Mouse (Mus musculus) midbrain, embryonic 16.5 days (tissue): ENCODE data around the gene Zfp853. TPM values are rescaled to one million over a fixed set of nuclear protein-coding genes. Genes with fewer than 3 reads are reported as not detected.

Experiments used
- ATAC-seq: fragments of 200-750 bp; cut with Nextera tagmentation; 2 replicates; pipeline ENCODE4 v1.8.0; 2017; ENCODE audit warnings: moderate TSS enrichment
- H3K27ac ChIP-seq: fragments of 300-500 bp; sonication (generic); 2 replicates; pipeline ENCODE4 v1.5.1; 2014; ENCODE audit warnings: mild to moderate bottlenecking, low read length, mixed read lengths
- H3K27me3 ChIP-seq: fragments of 300-500 bp; sonication (generic); 2 replicates; pipeline ENCODE4 v1.6.1; 2014; ENCODE audit warnings: low read depth, low read length, mixed read lengths; ENCODE audit not compliant: control insufficient read depth, insufficient read depth
- H3K36me3 ChIP-seq: fragments of 300-500 bp; sonication (generic); 2 replicates; pipeline ENCODE4 v1.6.1; 2014; ENCODE audit warnings: mild to moderate bottlenecking, low read length, moderate library complexity, mixed read lengths; ENCODE audit not compliant: control insufficient read depth, insufficient read depth
- H3K4me1 ChIP-seq: fragments of 300-500 bp; sonication (generic); 2 replicates; pipeline ENCODE4 v1.6.1; 2014; ENCODE audit warnings: mild to moderate bottlenecking, low read length, mixed read lengths; ENCODE audit not compliant: control insufficient read depth, insufficient read depth
- H3K4me2 ChIP-seq: fragments of 300-500 bp; sonication (generic); 2 replicates; pipeline ENCODE4 v1.6.1; 2014; ENCODE audit warnings: mild to moderate bottlenecking, low read length, mixed read lengths
- H3K4me3 ChIP-seq: fragments of 300-500 bp; sonication (generic); 2 replicates; pipeline ENCODE4 v1.5.1; 2014; ENCODE audit warnings: low read depth, mild to moderate bottlenecking, low read length, moderate library complexity, mixed read lengths
- H3K9ac ChIP-seq: fragments of 300-500 bp; sonication (generic); 2 replicates; pipeline ENCODE4 v1.6.1; 2014; ENCODE audit warnings: low read depth, low read length, mixed read lengths
- H3K9me3 ChIP-seq: fragments of 300-500 bp; sonication (generic); replicated peaks from 2 replicates; pipeline ENCODE4 v1.6.1; 2014; ENCODE audit warnings: mild to moderate bottlenecking, low read length, mixed read lengths; ENCODE audit not compliant: control insufficient read depth, poor library complexity, severe bottlenecking
- whole genome bisulfite sequencing: fragments of 180-500 bp; shearing (Covaris S2); extraction: QIAGEN DNeasy Blood & Tissue Kit; methylation state at CpG from one replicate; pipeline ENCODE4 v1.1.7; 2014; 5-methylcytosine and 5-hydroxymethylcytosine counted together
- polyA plus RNA-seq: library from polyadenylated mRNA; unstranded; fragments of >200 nt; fragmentation: Nextera tagmentation; extraction: Ambion mirVana; gene quantifications from 2 replicates; pipeline ENCODE4 v1.2.1, GENCODE M21; 2015

Gene Zfp853
- 0.15 and 0.48 TPM in 2 replicates for polyA plus RNA-seq

GRCm38 (mm10) chr5:143293404-143293803, at the start of gene Zfp853:
TSS of gene Zfp853 (minus strand) at chr5:143293623.
- Histone ChIP-seq H3K27me3 (peaks cover 36% of the 10 kb centered on the region), H3K4me1 (peaks cover 8% of the 10 kb centered on the region), H3K36me3 (no peaks in the 10 kb centered on the region), H3K4me2 (peak within 1 kb of the TSS; percentile 90), H3K27ac (no peak within 1 kb of the TSS), H3K9me3 (no peaks in the 10 kb centered on the region; the same call in 1 of the 2 replicates), H3K4me3 (peak within 1 kb of the TSS; percentile 57), H3K9ac (peak within 1 kb of the TSS; percentile 82)
- WGBS = 2% methylated on average over 30 of the region's 38 CpGs
- peak; percentile 30 for ATAC-seq

GRCm38 (mm10) chr5:143339603-143340002, 46.2 kb upstream of the Zfp853 start:
- H3K27ac ChIP-seq = no peak overlapping the region
- H3K4me1 ChIP-seq = no peaks in the 10 kb centered on the region
- H3K27me3 ChIP-seq = peaks cover 4% of the 10 kb centered on the region; the same call in 1 of the 2 replicates
- ATAC-seq = no peak
- H3K36me3 ChIP-seq = no peaks in the 10 kb centered on the region
- no peak overlapping the region for H3K9ac ChIP-seq
- WGBS = 55% methylated on average over 6 of the region's 6 CpGs
- H3K4me2 ChIP-seq = no peak overlapping the region
- H3K4me3 ChIP-seq = no peak overlapping the region
- H3K9me3 ChIP-seq = no peaks in the 10 kb centered on the region

GRCm38 (mm10) chr5:143336559-143336958, 43.1 kb upstream of the Zfp853 start:
- Histone ChIP-seq H3K4me1 (no peaks in the 10 kb centered on the region), H3K9me3 (no peaks in the 10 kb centered on the region), H3K4me3 (no peak overlapping the region), H3K27ac (no peak overlapping the region), H3K4me2 (no peak overlapping the region), H3K27me3 (peaks cover 4% of the 10 kb centered on the region; the same call in 1 of the 2 replicates), H3K36me3 (no peaks in the 10 kb centered on the region), H3K9ac (no peak overlapping the region)
- no peak for ATAC-seq
- WGBS = 61% methylated on average over 6 of the region's 6 CpGs

- WGBS = 83% methylated on average over 7 of the region's 7 CpGs
- Histone ChIP-seq H3K9ac (no peak overlapping the region), H3K4me3 (no peak overlapping the region), H3K27ac (no peak overlapping the region), H3K36me3 (no peaks in the 10 kb centered on the region), H3K9me3 (no peaks in the 10 kb centered on the region), H3K4me1 (no peaks in the 10 kb centered on the region; the same call in 1 of the 2 replicates), H3K27me3 (peaks cover 4% of the 10 kb centered on the region; the same call in 1 of the 2 replicates), H3K4me2 (no peak overlapping the region)
- no peak for ATAC-seq
Observed at GRCm38 (mm10) chr5:143335089-143335460, 41.7 kb upstream of the Zfp853 start.

GRCm38 (mm10) chr5:143334418-143335088, 41.1 kb upstream of the Zfp853 start:
- ATAC-seq = no peak
- peaks cover 5% of the 10 kb centered on the region; the same call in 1 of the 2 replicates for H3K4me1 ChIP-seq

GRCm38 (mm10) chr5:143333872-143334271, 40.4 kb upstream of the Zfp853 start:
- no peaks in the 10 kb centered on the region for H3K9me3 ChIP-seq
- H3K4me2 ChIP-seq = no peak overlapping the region
- no peak for ATAC-seq
- H3K36me3 ChIP-seq = no peaks in the 10 kb centered on the region
- H3K27me3 ChIP-seq = peaks cover 4% of the 10 kb centered on the region; the same call in 1 of the 2 replicates
- H3K9ac ChIP-seq = no peak overlapping the region
- 14% methylated on average over 5 of the region's 5 CpGs for WGBS
- no peak overlapping the region for H3K4me3 ChIP-seq
- H3K27ac ChIP-seq = no peak overlapping the region
- H3K4me1 ChIP-seq = peaks cover 5% of the 10 kb centered on the region; the same call in 1 of the 2 replicates

More at GRCm38 (mm10) chr5:143334418-143335088, 41.1 kb upstream of the Zfp853 start:
- H3K4me2 ChIP-seq = no peak overlapping the region
- H3K36me3 ChIP-seq = no peaks in the 10 kb centered on the region
- WGBS = 70% methylated on average over 14 of the region's 14 CpGs
- no peak overlapping the region for H3K4me3 ChIP-seq
- H3K27me3 ChIP-seq = peaks cover 4% of the 10 kb centered on the region; the same call in 1 of the 2 replicates
- H3K9ac ChIP-seq = no peak overlapping the region
- no peaks in the 10 kb centered on the region for H3K9me3 ChIP-seq
- no peak overlapping the region for H3K27ac ChIP-seq

- peak within 1 kb of the TSS; percentile 92 for H3K4me3 ChIP-seq
- ATAC-seq = peak; percentile 69
Observed at GRCm38 (mm10) chr5:143328690-143329495, 35.5 kb upstream of the Zfp853 start, which contains the start of gene Zdhhc4. TSS of gene Zdhhc4 (minus strand) at chr5:143329256.

GRCm38 (mm10) chr5:143317288-143317610, 23.8 kb upstream of the Zfp853 start:
- Histone ChIP-seq H3K36me3 (peaks cover 11% of the 10 kb centered on the region), H3K27ac (no peak overlapping the region), H3K4me1 (peaks cover 18% of the 10 kb centered on the region), H3K4me2 (no peak overlapping the region), H3K27me3 (no peaks in the 10 kb centered on the region), H3K4me3 (no peak overlapping the region), H3K9ac (no peak overlapping the region), H3K9me3 (no peaks in the 10 kb centered on the region)
- ATAC-seq = no peak
- WGBS = 83% methylated on average over 8 of the region's 8 CpGs

More at GRCm38 (mm10) chr5:143328690-143329495, 35.5 kb upstream of the Zfp853 start, which contains the start of gene Zdhhc4:
- Histone ChIP-seq H3K4me1 (peaks cover 15% of the 10 kb centered on the region), H3K4me2 (peak within 1 kb of the TSS; percentile 77), H3K9me3 (no peaks in the 10 kb centered on the region), H3K27me3 (no peaks in the 10 kb centered on the region), H3K36me3 (peaks cover 8% of the 10 kb centered on the region), H3K27ac (peak within 1 kb of the TSS; percentile 68), H3K9ac (peak within 1 kb of the TSS; percentile 90)
- WGBS = 0% methylated on average over 56 of the region's 57 CpGs
